Mouse (Mus musculus) cerebellum, adult 11 months (tissue): ENCODE measurements around the gene Gm48551.

ENCODE experiments used
- DNase-seq: peaks from one replicate; pipeline ENCODE4 v3.0.0; 2022

The Gm48551 gene

DNA sequence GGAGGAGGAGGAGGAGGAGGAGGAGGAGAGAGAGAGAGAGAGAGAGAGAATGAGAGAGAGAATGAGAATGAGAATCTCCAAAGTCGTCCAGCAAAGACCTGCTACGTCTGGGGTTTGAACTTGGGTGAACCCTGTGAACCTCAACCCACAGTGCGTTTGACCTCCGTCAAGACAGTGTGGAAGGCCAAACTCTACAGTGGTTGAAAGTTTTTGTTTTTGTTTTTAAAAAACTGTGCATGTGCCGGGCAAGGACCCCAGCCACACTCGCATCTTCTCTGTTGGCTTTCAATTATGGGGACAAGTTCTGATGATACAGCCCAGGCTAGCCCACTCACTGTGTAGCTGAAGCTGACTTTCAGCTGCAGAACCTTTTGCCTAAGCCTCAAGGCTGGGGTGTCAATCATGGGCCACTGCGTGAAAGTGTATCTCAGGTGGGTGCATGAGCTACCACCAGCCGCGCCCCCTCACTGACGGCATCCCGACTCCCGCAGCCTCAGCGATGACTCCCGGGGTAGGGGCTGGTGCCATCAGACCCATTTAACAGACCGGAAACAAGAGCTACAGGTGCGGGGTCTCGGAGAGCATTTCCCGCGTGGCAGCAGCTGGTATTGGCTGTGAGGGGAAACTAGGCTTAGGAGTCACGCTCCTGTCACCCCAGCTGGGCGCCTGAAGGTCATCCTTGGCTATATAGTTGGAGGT, 48.1 kb downstream of the Gm48551 start:
- DNase-seq = no peak

DNA sequence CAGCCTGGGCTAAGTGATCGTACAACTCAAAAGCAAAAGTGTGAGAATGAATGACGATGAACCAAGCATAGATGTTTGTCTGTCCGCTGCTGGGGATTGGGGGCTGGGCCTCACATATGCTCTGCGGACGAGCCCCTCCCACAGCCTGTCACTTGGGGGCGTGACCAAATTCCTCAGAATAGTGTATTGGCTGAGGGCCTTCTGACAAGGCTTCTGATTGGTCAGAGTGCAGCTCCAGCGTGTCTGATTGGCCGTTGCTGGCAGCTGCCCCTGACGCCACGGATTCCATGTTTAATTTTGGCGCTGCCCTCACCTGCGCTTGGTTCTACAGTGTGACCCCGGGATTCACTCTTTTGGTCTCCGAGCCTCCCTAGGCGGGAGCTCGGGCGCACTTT, 48.6 kb downstream of the Gm48551 start:
- DNase-seq = peak; percentile 93

DNA sequence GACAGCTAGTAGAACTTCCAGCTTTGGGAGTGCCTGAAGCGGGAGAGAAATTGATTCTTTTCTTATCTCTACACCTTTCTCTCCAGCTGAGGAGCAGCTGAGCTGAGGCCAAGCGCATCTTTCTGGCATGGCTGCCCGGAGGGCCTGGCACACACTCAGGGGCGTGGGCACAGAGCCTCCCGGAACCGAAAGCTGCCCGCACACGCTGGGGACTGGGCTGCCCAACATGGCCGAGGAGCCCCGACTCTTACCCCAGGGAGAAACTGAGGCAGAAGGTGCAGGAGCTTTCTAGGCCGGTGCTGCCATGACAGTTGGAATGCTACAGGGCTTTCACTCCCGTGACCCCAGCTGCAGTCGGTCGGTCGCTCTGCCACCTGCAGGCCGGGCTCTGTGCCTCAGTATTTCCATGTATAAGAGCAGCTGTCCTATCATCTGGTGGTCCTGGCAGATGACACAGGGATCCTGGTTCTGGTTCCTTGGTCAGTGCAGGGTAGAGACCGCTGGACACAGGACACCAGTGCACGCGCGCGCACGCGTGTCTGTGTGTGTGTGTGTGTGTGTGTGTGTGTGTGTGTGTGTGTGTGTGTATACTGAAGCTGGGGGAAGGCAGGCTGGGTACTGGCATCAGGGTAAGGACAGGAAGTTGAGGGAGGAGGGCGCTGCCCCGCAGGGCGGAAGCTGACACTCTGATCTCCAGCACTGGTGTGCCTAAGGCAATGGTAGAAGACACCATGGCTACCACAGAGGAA, 49.4 kb downstream of the Gm48551 start:
- peak; percentile 62 for DNase-seq

DNA sequence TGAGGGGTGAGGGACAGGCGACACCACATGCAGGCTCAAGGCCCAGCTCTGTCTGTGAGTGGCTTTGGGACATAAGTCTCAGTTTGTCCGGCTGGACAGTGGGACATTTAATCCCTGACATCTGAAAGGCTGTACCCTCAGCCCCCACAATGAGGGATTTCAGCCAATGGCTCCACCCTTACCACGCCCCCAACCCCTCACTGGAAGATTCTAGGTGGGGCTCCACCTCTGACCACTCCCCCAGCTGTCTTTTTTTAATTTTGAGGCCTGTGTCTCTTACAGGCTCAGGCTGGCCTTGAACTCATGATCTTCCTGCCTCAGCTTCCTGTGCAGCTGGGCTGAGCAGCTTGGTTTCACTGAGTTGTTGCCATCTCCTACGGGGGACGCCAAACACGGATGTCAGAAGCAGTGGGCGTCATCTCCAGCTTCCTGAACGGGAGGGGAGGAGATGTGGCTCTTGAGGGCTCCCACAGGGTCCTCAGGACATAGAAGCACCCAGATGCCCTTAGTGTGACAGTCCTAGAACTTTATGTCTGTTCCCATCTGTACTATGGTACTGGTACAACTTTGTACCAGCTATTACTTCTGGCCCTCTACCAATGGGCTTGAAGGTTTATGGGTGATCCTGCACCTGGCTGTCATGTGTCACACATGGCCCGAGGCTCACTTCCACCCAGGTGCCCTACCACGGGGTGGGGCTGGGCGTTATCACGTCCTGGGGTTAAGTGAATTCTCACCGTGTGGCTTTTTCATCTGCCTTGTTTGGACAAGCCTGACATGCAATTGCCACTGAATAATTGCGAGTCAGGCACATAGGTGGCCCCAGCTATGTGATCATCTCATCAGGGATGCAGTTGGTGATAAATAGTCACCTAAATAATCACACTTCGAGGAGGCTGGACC, 50.3 kb downstream of the Gm48551 start:
- no peak for DNase-seq

DNA sequence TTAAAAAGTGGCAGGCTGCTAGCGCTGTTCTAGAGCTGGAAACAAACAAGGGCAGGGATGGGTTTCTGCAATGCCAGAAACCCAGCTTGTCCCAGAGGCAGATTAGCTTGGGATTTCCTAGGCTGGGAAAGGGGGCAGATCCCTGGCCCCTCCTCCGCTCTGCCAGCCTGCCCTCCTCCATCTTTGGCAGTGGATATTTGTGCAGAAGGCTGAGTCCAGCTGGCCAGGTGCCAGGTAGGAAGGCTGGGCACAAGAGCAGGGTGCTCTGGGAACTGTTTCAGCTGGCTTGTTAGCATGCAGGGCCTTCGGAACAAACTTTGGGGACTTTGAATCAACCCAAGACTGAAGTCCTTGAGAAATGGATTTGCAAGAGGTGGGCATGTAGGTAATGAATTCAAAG, 51.2 kb downstream of the Gm48551 start:
- DNase-seq = peak; percentile 82

DNA sequence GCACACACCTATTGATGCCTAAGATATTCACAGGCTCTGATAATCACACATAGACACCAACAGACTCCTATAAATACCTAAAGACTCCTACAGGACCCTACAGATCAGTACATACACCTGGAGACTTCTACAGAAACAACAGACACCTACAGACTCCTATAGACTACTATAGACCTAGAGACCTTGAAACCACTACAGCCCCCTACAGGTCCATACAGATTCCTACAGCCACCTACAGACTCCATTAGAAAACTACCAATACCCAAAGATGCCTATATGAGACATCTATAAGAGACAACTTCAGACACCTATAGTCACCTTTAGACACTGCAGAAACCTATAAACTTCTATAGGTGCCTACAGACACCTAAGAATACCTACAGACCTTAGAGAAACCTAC, 56.8 kb downstream of the Gm48551 start:
- no peak for DNase-seq
